ENCODE assay signal across 26 mouse cellular contexts in the genomic region with DNA sequence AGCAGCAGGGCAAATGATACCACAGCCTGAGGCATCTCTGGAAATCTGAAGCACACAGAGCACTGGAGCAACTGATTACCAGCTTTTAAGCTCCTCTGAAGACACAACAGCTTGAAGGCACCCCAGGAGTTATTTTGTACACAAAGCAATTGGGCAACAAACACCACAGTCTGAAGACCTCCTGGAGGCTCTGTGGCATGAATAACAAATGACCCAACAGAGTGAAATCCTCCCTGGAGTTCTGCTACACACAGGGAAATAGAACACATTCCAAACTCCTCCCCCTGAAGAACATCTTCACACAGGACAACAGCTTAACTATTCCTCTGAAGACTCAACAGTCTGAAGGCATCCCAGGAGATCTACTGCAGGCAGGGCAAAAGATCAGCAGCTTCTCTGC.
"Had no signal": no experiment of that assay in that cellular context is flagged by ENCODE, and none has a peak within 500 bp of the region (broad histone marks: within the 10 kb centered on the region; RNA-seq: fewer than 3 reads in every experiment).

No protein-coding gene starts in this region.

- H3K4me3 ChIP-seq: embryonic facial prominence, embryonic 10.5 days; embryonic facial prominence, embryonic 12.5 days; embryonic facial prominence, embryonic 13.5 days; embryonic facial prominence, embryonic 15.5 days; erythroblast, embryonic 14.5 days; forebrain, embryonic 10.5 days; forebrain, embryonic 12.5 days; forebrain, embryonic 13.5 days; forebrain, embryonic 15.5 days; gastrocnemius, adult 2 months; heart, adult 2 months; heart, embryonic 10.5 days had no signal

- H3K9me3 ChIP-seq: embryonic facial prominence, embryonic 10.5 days; embryonic facial prominence, embryonic 12.5 days; embryonic facial prominence, embryonic 13.5 days; embryonic facial prominence, embryonic 15.5 days; forebrain, embryonic 10.5 days; forebrain, embryonic 12.5 days; forebrain, embryonic 13.5 days; forebrain, embryonic 15.5 days; heart, embryonic 10.5 days had no signal

- H3K9ac ChIP-seq: embryonic facial prominence, embryonic 12.5 days; embryonic facial prominence, embryonic 13.5 days; embryonic facial prominence, embryonic 15.5 days; forebrain, embryonic 12.5 days; forebrain, embryonic 13.5 days; forebrain, embryonic 15.5 days; forebrain, postnatal 0 days had no signal

- ATAC-seq: forebrain, embryonic 13.5 days; forebrain, embryonic 14.5 days; forebrain, embryonic 15.5 days; forebrain, embryonic 16.5 days; forebrain, postnatal 0 days had no signal

- H3K27ac ChIP-seq: embryonic facial prominence, embryonic 10.5 days; embryonic facial prominence, embryonic 12.5 days; embryonic facial prominence, embryonic 13.5 days; embryonic facial prominence, embryonic 15.5 days; forebrain, embryonic 10.5 days; forebrain, embryonic 12.5 days; forebrain, embryonic 13.5 days; forebrain, embryonic 15.5 days; gastrocnemius, adult 2 months; heart, adult 2 months; heart, embryonic 10.5 days had no signal

- H3K36me3 ChIP-seq: embryonic facial prominence, embryonic 10.5 days; embryonic facial prominence, embryonic 12.5 days; embryonic facial prominence, embryonic 13.5 days; embryonic facial prominence, embryonic 15.5 days; forebrain, embryonic 10.5 days; forebrain, embryonic 12.5 days; forebrain, embryonic 15.5 days; heart, embryonic 10.5 days had no signal

- H3K4me2 ChIP-seq: embryonic facial prominence, embryonic 12.5 days; embryonic facial prominence, embryonic 13.5 days; embryonic facial prominence, embryonic 15.5 days; forebrain, embryonic 12.5 days; forebrain, embryonic 13.5 days; forebrain, embryonic 15.5 days; heart, embryonic 11.5 days had no signal

- H3K4me1 ChIP-seq: embryonic facial prominence, embryonic 10.5 days; embryonic facial prominence, embryonic 12.5 days; embryonic facial prominence, embryonic 13.5 days; embryonic facial prominence, embryonic 15.5 days; forebrain, embryonic 10.5 days; forebrain, embryonic 12.5 days; forebrain, embryonic 13.5 days; forebrain, embryonic 15.5 days; heart, embryonic 10.5 days had no signal

- DNase-seq: cerebellum, postnatal 14 days; cerebellum, postnatal 25 days; cerebellum, postnatal 36 days; embryo, embryonic 11 days; forebrain, postnatal 0 days; gastrocnemius, adult 2 months; gastrocnemius, postnatal 10 days; gastrocnemius, postnatal 14 days; gastrocnemius, postnatal 25 days; gastrocnemius, postnatal 36 days; heart, adult 11 months; heart, adult 18-20 months; heart, adult 2 months had no signal

- H3K27me3 ChIP-seq: embryonic facial prominence, embryonic 12.5 days; embryonic facial prominence, embryonic 13.5 days; embryonic facial prominence, embryonic 15.5 days; forebrain, embryonic 12.5 days; forebrain, embryonic 13.5 days; forebrain, embryonic 15.5 days had no signal
